Mouse (Mus musculus): ENCODE results near the gene Sbk2. TPM values are rescaled to one million over a fixed set of nuclear protein-coding genes. Genes with fewer than 3 reads are reported as not detected.

Sbk2 gene
- polyA plus RNA-seq, 3 experiments from 2014 or later, result 1.2 to 2.0 TPM; not detected in 1

Other genes with a start within 250 kb of the Sbk2 start
- gene Tmem150b, start 239.2 kb downstream of the Sbk2 start, polyA plus RNA-seq (2017; shearing (Covaris generic)), result not detected
- 10 to 100 TPM; 22.6 to 25.7 (median 24.9) TPM for gene Kmt5c, start 224.3 kb downstream of the Sbk2 start, polyA plus RNA-seq (2017; shearing (Covaris generic))
- gene Cox6b2, start 211.3 kb downstream of the Sbk2 start, polyA plus RNA-seq (2017; shearing (Covaris generic)), result 1 to 10 TPM in 1 of 3 experiments, under 1 TPM in 1, not detected in 1; 0.86 to 1.4 TPM
- gene Fam71e2, start 193.1 kb downstream of the Sbk2 start, polyA plus RNA-seq (2017; shearing (Covaris generic)), result not detected
- gene Il11, start 181.5 kb downstream of the Sbk2 start, polyA plus RNA-seq (2017; shearing (Covaris generic)), result not detected
- gene Tmem190, start 181.5 kb downstream of the Sbk2 start, polyA plus RNA-seq (2017; shearing (Covaris generic)), result not detected
- under 1 TPM in 1 of 3 experiments, not detected in 2; 0.90 TPM for gene Tmem238, start 174.8 kb downstream of the Sbk2 start, polyA plus RNA-seq (2017; shearing (Covaris generic))
- 100 to 1,000 TPM; 324 to 638 (median 419) TPM for gene Rpl28, start 171.5 kb downstream of the Sbk2 start, polyA plus RNA-seq (2017; shearing (Covaris generic))
- 10 to 100 TPM; 13.2 to 64.5 (median 31.1) TPM for gene Ube2s, start 151.8 kb downstream of the Sbk2 start, polyA plus RNA-seq (2017; shearing (Covaris generic))
- not detected for gene Shisa7, start 119.7 kb downstream of the Sbk2 start, polyA plus RNA-seq (2017; shearing (Covaris generic))
- 10 to 100 TPM; 26.6 to 36.5 (median 34.4) TPM for gene Isoc2b, start 94.1 kb downstream of the Sbk2 start, polyA plus RNA-seq (2017; shearing (Covaris generic))
- gene Isoc2a, start 87.3 kb downstream of the Sbk2 start, polyA plus RNA-seq (2017; shearing (Covaris generic)), result under 1 TPM; 0.58 to 0.92 (median 0.70) TPM
- gene Gm36210, start 57.9 kb downstream of the Sbk2 start, polyA plus RNA-seq (2017; shearing (Covaris generic)), result not detected
- gene Zfp628, start 49.2 kb downstream of the Sbk2 start, polyA plus RNA-seq (2017; shearing (Covaris generic)), result 1 to 10 TPM in 2 of 3 experiments, under 1 TPM in 1; 0.93 to 1.8 (median 1.6) TPM
- gene Nat14, start 42.4 kb downstream of the Sbk2 start, polyA plus RNA-seq (2017; shearing (Covaris generic)), result under 1 TPM in 2 of 3 experiments, not detected in 1; 0.34 to 0.44 TPM
- gene Ssc5d, start 38.6 kb downstream of the Sbk2 start, polyA plus RNA-seq (2017; shearing (Covaris generic)), result not detected
- gene Sbk3, start 6.8 kb upstream of the Sbk2 start, polyA plus RNA-seq (2017; shearing (Covaris generic)), result not detected
- 1 to 10 TPM; 4.3 to 6.0 (median 5.1) TPM for gene Zfp579, start 31.8 kb upstream of the Sbk2 start, polyA plus RNA-seq (2017; shearing (Covaris generic))
- gene Zfp524, start 50.0 kb upstream of the Sbk2 start, polyA plus RNA-seq (2017; shearing (Covaris generic)), result 10 to 100 TPM; 34.4 to 44.7 (median 38.9) TPM
- gene Fiz1, start 50.3 kb upstream of the Sbk2 start, polyA plus RNA-seq (2017; shearing (Covaris generic)), result 10 to 100 TPM in 1 of 3 experiments, 1 to 10 TPM in 2; 7.2 to 15.1 (median 7.9) TPM
- 10 to 100 TPM in 2 of 3 experiments, 1 to 10 TPM in 1; 7.8 to 17.2 (median 10.8) TPM for gene Gm44973, start 51.1 kb upstream of the Sbk2 start, polyA plus RNA-seq (2017; shearing (Covaris generic))
- 1 to 10 TPM; 2.5 to 6.7 (median 5.2) TPM for gene Zfp865, start 56.0 kb upstream of the Sbk2 start, polyA plus RNA-seq (2017; shearing (Covaris generic))
- gene Ccdc106, start 56.1 kb upstream of the Sbk2 start, polyA plus RNA-seq (2017; shearing (Covaris generic)), result not detected
- not detected for gene 4632433K11Rik, start 69.7 kb upstream of the Sbk2 start, polyA plus RNA-seq (2017; shearing (Covaris generic))
- gene Zfp784, start 74.0 kb upstream of the Sbk2 start, polyA plus RNA-seq (2017; shearing (Covaris generic)), result 1 to 10 TPM; 3.0 to 5.1 (median 3.7) TPM
- gene Zfp580, start 87.1 kb upstream of the Sbk2 start, polyA plus RNA-seq (2017; shearing (Covaris generic)), result 1 to 10 TPM in 1 of 3 experiments, under 1 TPM in 2; 0.77 to 1.3 (median 0.93) TPM
- 10 to 100 TPM; 26.0 to 33.4 (median 32.0) TPM for gene U2af2, start 97.7 kb upstream of the Sbk2 start, polyA plus RNA-seq (2017; shearing (Covaris generic))
- 1 to 10 TPM; 5.8 to 7.3 (median 6.8) TPM for gene Epn1, start 115.8 kb upstream of the Sbk2 start, polyA plus RNA-seq (2017; shearing (Covaris generic))
- gene Rfpl4, start 152.5 kb upstream of the Sbk2 start, polyA plus RNA-seq (2017; shearing (Covaris generic)), result not detected
- gene Rasl2-9, start 161.5 kb upstream of the Sbk2 start, polyA plus RNA-seq (2017; shearing (Covaris generic)), result under 1 TPM in 1 of 3 experiments, not detected in 2; 0.50 TPM
- under 1 TPM in 2 of 3 experiments, not detected in 1; 0.15 to 0.40 TPM for gene Vmn1r55, start 185.3 kb upstream of the Sbk2 start, polyA plus RNA-seq (2017; shearing (Covaris generic))
- gene Vmn1r56, start 232.3 kb upstream of the Sbk2 start, polyA plus RNA-seq (2017; shearing (Covaris generic)), result not detected